Comparison of ENCODE assay signal across 10 mouse cellular contexts in genomic region chr7:84594917-84595303, GRCm38 (mm10). TPM values are rescaled to one million over a fixed set of nuclear protein-coding genes. Genes with fewer than 3 reads are reported as not detected.
DNase-seq lines count a peak whose midpoint lies in the region; ATAC-seq lines count a peak whose summit lies in the region.
"Had no signal": no experiment of that assay in that cellular context is flagged by ENCODE, and none has a peak within 500 bp of the region (broad histone marks: within the 10 kb centered on the region; RNA-seq: fewer than 3 reads in every experiment).

No protein-coding gene starts in this region.

- no peaks in the 10 kb centered on the region for H3K36me3 ChIP-seq in forebrain, embryonic 10.5 days (replicated peaks)
- no peaks in the 10 kb centered on the region for H3K36me3 ChIP-seq in forebrain, embryonic 12.5 days (replicated peaks)
- H3K36me3 ChIP-seq in lung, embryonic 15.5 days = no peaks in the 10 kb centered on the region
- no peaks in the 10 kb centered on the region for H3K36me3 ChIP-seq in limb, embryonic 10.5 days
- H3K36me3 ChIP-seq in neural tube, embryonic 12.5 days = no peaks in the 10 kb centered on the region

- peak overlapping the region; percentile 44 for H3K27ac ChIP-seq in forebrain, embryonic 10.5 days
- H3K27ac ChIP-seq in forebrain, embryonic 12.5 days = no peak overlapping the region
- H3K27ac ChIP-seq in lung, embryonic 15.5 days = no peak overlapping the region
- 0 out of 2 replicates have a peak overlapping the region, but pooled peaks have one; percentile 19 for H3K27ac ChIP-seq in limb, embryonic 10.5 days
- H3K27ac ChIP-seq in neural tube, embryonic 12.5 days = no peak overlapping the region
- H3K27ac ChIP-seq: heart, adult 2 months; left cerebral cortex, adult 2 months had no signal

- ATAC-seq in forebrain, embryonic 12.5 days (ENCODE audit: low FRiP score) = no peak
- peak; percentile 19; the same call in 1 of the 2 replicates for ATAC-seq in lung, embryonic 15.5 days (ENCODE audit: borderline replicate concordance, extremely low read depth, low FRiP score, low TSS enrichment)
- ATAC-seq in neural tube, embryonic 12.5 days (ENCODE audit: low FRiP score, low read depth) = peak; percentile 11; the same call in 1 of the 2 replicates

- no peak for DNase-seq in forebrain, embryonic 10.5 days (ENCODE audit: extremely low spot score, low spot score)
- no peak for DNase-seq in lung, adult 18-20 months
- no peak for DNase-seq in limb, embryonic 10.5 days (ENCODE audit: low spot score)
- DNase-seq in ovary, postnatal 10 days (ENCODE audit: low spot score) = no peak
- no peak for DNase-seq in gastrocnemius, postnatal 10 days
- DNase-seq: heart, adult 2 months had no signal

- no peaks in the 10 kb centered on the region for H3K9me3 ChIP-seq in forebrain, embryonic 10.5 days
- H3K9me3 ChIP-seq in forebrain, embryonic 12.5 days = no peaks in the 10 kb centered on the region
- H3K9me3 ChIP-seq in lung, embryonic 15.5 days = no peaks in the 10 kb centered on the region
- H3K9me3 ChIP-seq in limb, embryonic 10.5 days (replicated peaks) = no peaks in the 10 kb centered on the region
- no peaks in the 10 kb centered on the region for H3K9me3 ChIP-seq in neural tube, embryonic 12.5 days

- no peaks in the 10 kb centered on the region for H3K4me1 ChIP-seq in forebrain, embryonic 10.5 days
- no peaks in the 10 kb centered on the region for H3K4me1 ChIP-seq in forebrain, embryonic 12.5 days
- H3K4me1 ChIP-seq in lung, embryonic 15.5 days = no peaks in the 10 kb centered on the region
- H3K4me1 ChIP-seq in limb, embryonic 10.5 days = no peaks in the 10 kb centered on the region
- no peaks in the 10 kb centered on the region for H3K4me1 ChIP-seq in neural tube, embryonic 12.5 days

- no peak overlapping the region for H3K4me2 ChIP-seq in forebrain, embryonic 12.5 days
- H3K4me2 ChIP-seq in lung, embryonic 15.5 days = no peak overlapping the region
- H3K4me2 ChIP-seq in neural tube, embryonic 12.5 days (replicated peaks) = no peak overlapping the region

- no peak overlapping the region for H3K9ac ChIP-seq in forebrain, embryonic 12.5 days
- no peak overlapping the region for H3K9ac ChIP-seq in lung, embryonic 15.5 days
- H3K9ac ChIP-seq in neural tube, embryonic 12.5 days = no peak overlapping the region

- no peaks in the 10 kb centered on the region for H3K27me3 ChIP-seq in forebrain, embryonic 10.5 days (ENCODE audit: poor library complexity, severe bottlenecking)
- no peaks in the 10 kb centered on the region for H3K27me3 ChIP-seq in forebrain, embryonic 12.5 days
- no peaks in the 10 kb centered on the region for H3K27me3 ChIP-seq in lung, embryonic 15.5 days
- no peaks in the 10 kb centered on the region for H3K27me3 ChIP-seq in limb, embryonic 10.5 days (ENCODE audit: low read depth, poor library complexity, severe bottlenecking)
- no peaks in the 10 kb centered on the region for H3K27me3 ChIP-seq in neural tube, embryonic 12.5 days (replicated peaks)

- H3K4me3 ChIP-seq in forebrain, embryonic 10.5 days = no peak overlapping the region
- H3K4me3 ChIP-seq in forebrain, embryonic 12.5 days (replicated peaks) = no peak overlapping the region
- H3K4me3 ChIP-seq in lung, embryonic 15.5 days = no peak overlapping the region
- no peak overlapping the region for H3K4me3 ChIP-seq in limb, embryonic 10.5 days
- H3K4me3 ChIP-seq in neural tube, embryonic 12.5 days = no peak overlapping the region
- H3K4me3 ChIP-seq: heart, adult 2 months; left cerebral cortex, adult 2 months had no signal

RNA-seq across cellular contexts. Expression of gene Fah, which starts 11.6 kb away (rescaled TPM):
- 1.9 and 2.2 TPM in 2 replicates for polyA plus RNA-seq in forebrain, embryonic 10.5 days (2016; fragmentation: Nextera tagmentation; extraction: Ambion mirVana)
- polyA plus RNA-seq in forebrain, embryonic 12.5 days (2016; fragmentation: Nextera tagmentation; extraction: Ambion mirVana) = 2.4 and 3.0 TPM in 2 replicates
- 11.5 and 12.6 TPM in 2 replicates for polyA plus RNA-seq in lung, embryonic 15.5 days (2015; fragmentation: Nextera tagmentation; extraction: Ambion mirVana)
- polyA plus RNA-seq in limb, embryonic 10.5 days (2016; fragmentation: Nextera tagmentation; extraction: Ambion mirVana) = 1.4 and 2.9 TPM in 2 replicates
- 2.8 and 4.2 TPM in 2 replicates for polyA plus RNA-seq in neural tube, embryonic 12.5 days (2016; fragmentation: Nextera tagmentation; extraction: Ambion mirVana)
- total RNA-seq in gastrocnemius, postnatal 10 days (2021) = 1 to 10 TPM; 2.6 to 3.1 TPM

Comparison
In these comparisons a context has a peak if more than half of its experiments do, and no peak if none do; other contexts are left out.
1. H3K27ac ChIP-seq: peak in forebrain, embryonic 10.5 days (single experiment) and limb, embryonic 10.5 days (single experiment); none in forebrain, embryonic 12.5 days (single experiment), lung, embryonic 15.5 days (single experiment) and neural tube, embryonic 12.5 days (single experiment).